Mouse (Mus musculus) MEL (cell line): ENCODE measurements at regions not wholly inside any gene's neighbourhood (a gene's known extent, or its start where the extent isn't known, plus 50 kb on each side); places are given as distances from the start of the nearest gene placed in this dataset.

ENCODE experiments used
- CTCF ChIP-seq, 3 experiments: IDR thresholded peaks in 2 of 3; conservative IDR thresholded peaks in 1 of 3; 2 replicates each; pipeline ENCODE4 v1.5.1; 2011 to 2012; ENCODE audit warnings: low read length in 3 of 3, low read depth in 2 of 3, mild to moderate bottlenecking in 2 of 3, improper control_type of control experiment in 1 of 3, inconsistent platforms in 1 of 3, mixed read lengths in 1 of 3, moderate library complexity in 1 of 3; ENCODE audit not compliant: control insufficient read depth in 1 of 3, insufficient read depth in 1 of 3, poor library complexity in 1 of 3, severe bottlenecking in 1 of 3
- GATA1 ChIP-seq: IDR thresholded peaks from 2 replicates; pipeline ENCODE4 v1.6.1; 2011; ENCODE audit warnings: low read depth, low read length, improper control_type of control experiment
- HCFC1 ChIP-seq: IDR thresholded peaks from 2 replicates; pipeline ENCODE4 v1.6.1; 2012; ENCODE audit warnings: low read depth, mild to moderate bottlenecking, inconsistent platforms, low read length, improper control_type of control experiment, moderate library complexity
- MEF2A ChIP-seq: IDR thresholded peaks from 2 replicates; pipeline ENCODE4 v1.6.1; 2014; ENCODE audit warnings: low read depth, mild to moderate bottlenecking, inconsistent platforms, low read length, improper control_type of control experiment; ENCODE audit not compliant: poor library complexity, insufficient replicate concordance, severe bottlenecking; ENCODE audit errors: extremely low read depth
- POLR2A ChIP-seq, 2 experiments: IDR thresholded peaks; 2 replicates each; pipeline ENCODE4 v1.6.1; 2011 to 2012; ENCODE audit warnings: low read length in 2 of 2, mild to moderate bottlenecking in 2 of 2, control low read depth in 1 of 2, improper control_type of control experiment in 1 of 2, low read depth in 1 of 2, moderate library complexity in 1 of 2; ENCODE audit not compliant: control insufficient read depth in 1 of 2, insufficient read depth in 1 of 2, poor library complexity in 1 of 2
- RAD21 ChIP-seq: IDR thresholded peaks from 2 replicates; pipeline ENCODE4 v1.6.1; 2011; ENCODE audit warnings: mild to moderate bottlenecking, low read depth, low read length, improper control_type of control experiment
- TAL1 ChIP-seq: IDR thresholded peaks from 2 replicates; pipeline ENCODE4 v1.6.1; 2012; ENCODE audit warnings: mild to moderate bottlenecking, inconsistent platforms, low read length, moderate library complexity, mixed read lengths
- UBTF ChIP-seq: IDR thresholded peaks from 2 replicates; pipeline ENCODE4 v1.6.1; 2012; ENCODE audit warnings: low read depth, mild to moderate bottlenecking, inconsistent platforms, low read length, improper control_type of control experiment, moderate library complexity, borderline replicate concordance; ENCODE audit not compliant: insufficient read depth
- USF1 ChIP-seq: IDR thresholded peaks from 2 replicates; pipeline ENCODE4 v1.6.1; 2014; ENCODE audit warnings: low read depth, mild to moderate bottlenecking, inconsistent platforms, low read length, improper control_type of control experiment, moderate library complexity
- ZNF384 ChIP-seq: IDR thresholded peaks from 2 replicates; pipeline ENCODE4 v1.6.1; 2012; ENCODE audit warnings: low read depth, mild to moderate bottlenecking, inconsistent platforms, low read length, improper control_type of control experiment

- TF ChIP-seq GATA1, result no peak
- TF ChIP-seq CTCF (IDR thresholded peaks at IDR 0.05 in 2 of 3, conservative IDR thresholded peaks at IDR 0.05 in 1 of 3; ENCODE audit: control insufficient read depth in 1 of 3, insufficient read depth in 1 of 3, low read depth in 2 of 3, low read length in 3 of 3, poor library complexity in 1 of 3, severe bottlenecking in 1 of 3), result no peak
- no peak for TF ChIP-seq HCFC1
- no peak for TF ChIP-seq USF1
- no peak for TF ChIP-seq POLR2A (IDR thresholded peaks at IDR 0.05; ENCODE audit: control insufficient read depth in 1 of 2, insufficient read depth in 1 of 2, low read depth in 1 of 2, low read length in 2 of 2, poor library complexity in 1 of 2)
- no peak for TF ChIP-seq RAD21
- TF ChIP-seq ZNF384, result no peak
- no peak for TF ChIP-seq UBTF
- no peak for TF ChIP-seq MEF2A
- TF ChIP-seq TAL1, result no peak
Observed at GRCm38 (mm10) chr7:51748633-51749303, 113.0 kb upstream of the Gas2 start.
